Mouse (Mus musculus) myocyte (in vitro differentiated cells): ENCODE data around the gene Mthfd2l.

Source experiments
- E2F4 ChIP-seq: IDR thresholded peaks from one replicate; pipeline ENCODE4 v1.6.1; 2011; ENCODE audit warnings: mild to moderate bottlenecking, control low read depth, moderate library complexity; ENCODE audit not compliant: insufficient read depth
- MAX ChIP-seq: IDR thresholded peaks from one replicate; pipeline ENCODE4 v1.6.1; 2011; ENCODE audit warnings: low read depth, mild to moderate bottlenecking, control low read depth
- MYOD1 ChIP-seq, 3 experiments: IDR thresholded peaks; one replicate each; pipeline ENCODE4 v1.6.1; 2011; ENCODE audit warnings: control low read depth in 2 of 3, low read depth in 2 of 3, mild to moderate bottlenecking in 2 of 3, moderate library complexity in 1 of 3; ENCODE audit not compliant: insufficient read length in 2 of 3, control insufficient read depth in 1 of 3
- MYOG ChIP-seq, 3 experiments: IDR thresholded peaks; one replicate each; pipeline ENCODE4 v1.6.1; 2011; ENCODE audit warnings: control low read depth in 2 of 3, low read depth in 2 of 3, mild to moderate bottlenecking in 2 of 3; ENCODE audit not compliant: insufficient read length in 2 of 3, control insufficient read depth in 1 of 3, insufficient read depth in 1 of 3
- POLR2A ChIP-seq: IDR thresholded peaks from one replicate; pipeline ENCODE4 v1.6.1; 2011; ENCODE audit warnings: low read depth, mild to moderate bottlenecking, control low read depth, moderate library complexity; ENCODE audit not compliant: insufficient read length
- POLR2AphosphoS2 ChIP-seq: IDR thresholded peaks from one replicate; pipeline ENCODE4 v1.6.1; 2011; ENCODE audit warnings: low read depth, control low read depth; ENCODE audit not compliant: insufficient read length
- REST ChIP-seq: IDR thresholded peaks from one replicate; pipeline ENCODE4 v1.6.1; 2011; ENCODE audit warnings: mild to moderate bottlenecking, control low read depth, moderate library complexity; ENCODE audit not compliant: insufficient read depth, insufficient read length
- SRF ChIP-seq: IDR thresholded peaks from one replicate; pipeline ENCODE4 v1.6.1; 2011; ENCODE audit warnings: low read depth; ENCODE audit not compliant: control insufficient read depth, insufficient read length
- TCF12 ChIP-seq: IDR thresholded peaks from one replicate; pipeline ENCODE4 v1.6.1; 2011; ENCODE audit warnings: mild to moderate bottlenecking, control low read depth; ENCODE audit not compliant: poor library complexity, insufficient read depth, severe bottlenecking
- TCF3 ChIP-seq: IDR thresholded peaks from one replicate; pipeline ENCODE4 v1.6.1; 2011; ENCODE audit warnings: low read depth, control low read depth; ENCODE audit not compliant: insufficient read length
- USF1 ChIP-seq: IDR thresholded peaks from one replicate; pipeline ENCODE4 v1.6.1; 2011; ENCODE audit warnings: low read depth, mild to moderate bottlenecking, control low read depth, moderate library complexity

DNA sequence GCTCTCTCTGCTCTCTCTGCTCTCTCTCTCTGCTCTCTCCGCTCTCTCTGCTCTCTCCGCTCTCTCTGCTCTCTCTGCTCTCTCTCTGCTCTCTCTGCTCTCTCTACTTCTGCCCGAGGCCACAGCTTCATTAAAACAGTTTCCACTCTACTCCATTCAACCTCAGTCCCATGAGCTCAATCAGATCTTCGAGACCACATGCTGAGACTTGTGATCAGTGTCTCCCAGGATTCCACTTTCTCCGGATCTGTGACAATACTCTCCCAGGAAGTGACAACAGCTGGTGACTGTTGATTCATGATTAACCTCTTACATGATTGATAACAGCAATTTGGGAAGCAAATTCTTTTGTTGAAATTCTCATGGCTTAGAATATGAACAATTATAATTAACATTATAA, 48.8 kb upstream of the Mthfd2l start:
- no peak for TF ChIP-seq POLR2A
- TF ChIP-seq TCF3: no peak
- TF ChIP-seq MAX: no peak
- no peak for TF ChIP-seq POLR2AphosphoS2
- no peak for TF ChIP-seq TCF12
- TF ChIP-seq MYOG (IDR thresholded peaks at IDR 0.05; ENCODE audit: control insufficient read depth in 1 of 3, insufficient read depth in 1 of 3, insufficient read length in 2 of 3, low read depth in 2 of 3): no peak
- TF ChIP-seq REST: no peak
- no peak for TF ChIP-seq E2F4
- no peak for TF ChIP-seq USF1
- no peak for TF ChIP-seq MYOD1 (IDR thresholded peaks at IDR 0.05; ENCODE audit: control insufficient read depth in 1 of 3, insufficient read length in 2 of 3, low read depth in 2 of 3)
- no peak for TF ChIP-seq SRF
